Mouse (Mus musculus) skeletal muscle tissue, postnatal 0 days (tissue): ENCODE results near the gene Prkn. TPM values are rescaled to one million over a fixed set of nuclear protein-coding genes. Genes with fewer than 3 reads are reported as not detected.

Source experiments
- polyA plus RNA-seq: library from polyadenylated mRNA; unstranded; fragments of >200 nt; fragmentation: Nextera tagmentation; extraction: Ambion mirVana; gene quantifications from 2 replicates; pipeline ENCODE4 v1.2.1, GENCODE M21; 2015

Gene Prkn
- 5.2 TPM in 2 replicates for polyA plus RNA-seq

DNA sequence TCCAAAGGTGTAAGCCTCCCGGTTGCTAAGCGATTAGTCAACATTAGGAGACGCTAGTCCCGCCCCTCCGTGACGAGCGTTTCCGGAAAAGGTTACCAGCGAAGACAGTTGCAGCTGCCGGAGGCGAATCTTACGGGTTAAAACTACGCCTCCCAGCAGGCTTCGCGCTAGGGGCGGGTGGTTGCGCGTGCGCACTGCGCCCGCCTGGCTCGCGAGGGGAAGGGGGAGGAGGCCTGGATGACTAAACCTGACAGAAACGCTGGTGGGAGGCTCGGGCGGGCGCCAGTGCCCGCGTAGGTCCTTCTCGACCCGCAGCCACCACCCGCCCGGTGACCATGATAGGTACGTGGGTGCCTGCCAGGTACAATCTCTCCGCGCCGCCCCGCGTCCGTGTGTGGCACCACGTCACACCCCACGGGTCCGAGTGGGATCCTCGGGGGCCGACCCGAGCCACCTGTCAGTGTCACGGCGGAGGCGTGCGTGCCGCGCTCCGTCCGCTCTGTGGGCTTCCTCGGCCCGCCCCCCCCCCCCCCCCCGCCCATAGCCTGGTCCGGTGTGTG, at the start of gene Prkn, which contains the start of gene Pacrg:
Gene Prkn, plus strand, starts transcription at position 237 of the 560 bp plus-strand sequence.
Gene Pacrg, minus strand, starts transcription at position 164 of the 560 bp plus-strand sequence.

Other genes starting within 250 kb of the Prkn start
- gene Pacrg, start 73 bp upstream of the Prkn start, polyA plus RNA-seq: 3.8 and 4.8 TPM in 2 replicates